Mouse (Mus musculus) hindbrain, postnatal 0 days (tissue): ENCODE measurements at regions not wholly inside any gene's neighbourhood (a gene's known extent, or its start where the extent isn't known, plus 50 kb on each side); places are given as distances from the start of the nearest gene placed in this dataset.

Source experiments
- ATAC-seq: fragments of 200-750 bp; cut with Nextera tagmentation; 2 replicates; pipeline ENCODE4 v1.8.0; 2017; ENCODE audit warnings: mild to moderate bottlenecking, moderate TSS enrichment, moderate library complexity
- DNase-seq: peaks from one replicate; pipeline ENCODE4 v3.0.0-alpha.2; 2015; ENCODE audit warnings: low spot score
- H3K27ac ChIP-seq: fragments of 300-500 bp; sonication (generic); 2 replicates; pipeline ENCODE4 v1.5.1; 2014; ENCODE audit warnings: mild to moderate bottlenecking
- H3K27me3 ChIP-seq: fragments of 300-500 bp; sonication (generic); 2 replicates; pipeline ENCODE4 v1.6.1; 2014; ENCODE audit warnings: low read length, mixed read lengths; ENCODE audit not compliant: insufficient read depth
- H3K36me3 ChIP-seq: fragments of 300-500 bp; sonication (generic); 2 replicates; pipeline ENCODE4 v1.6.1; 2014; ENCODE audit warnings: low read length, mixed read lengths; ENCODE audit not compliant: insufficient read depth
- H3K4me1 ChIP-seq: fragments of 300-500 bp; sonication (generic); 2 replicates; pipeline ENCODE4 v1.6.1; 2014; ENCODE audit warnings: antibody characterized with exemption, low read length, mixed read lengths; ENCODE audit not compliant: insufficient read depth
- H3K4me2 ChIP-seq: fragments of 300-500 bp; sonication (generic); 2 replicates; pipeline ENCODE4 v1.6.1; 2014; ENCODE audit warnings: low read depth, mild to moderate bottlenecking, low read length, moderate library complexity, mixed read lengths
- H3K4me3 ChIP-seq: fragments of 300-500 bp; sonication (generic); 2 replicates; pipeline ENCODE4 v1.5.1; 2014; ENCODE audit warnings: low read length
- H3K9ac ChIP-seq: fragments of 300-500 bp; sonication (generic); replicated peaks from 2 replicates; pipeline ENCODE4 v1.6.1; 2014; ENCODE audit warnings: mild to moderate bottlenecking, low read length, moderate library complexity, mixed read lengths
- H3K9me3 ChIP-seq: fragments of 300-500 bp; sonication (generic); 2 replicates; pipeline ENCODE4 v1.6.1; 2016; ENCODE audit warnings: low read length, mixed read lengths
- CTCF ChIP-seq: IDR thresholded peaks from 2 replicates; pipeline ENCODE4 v1.5.1; 2016; ENCODE audit warnings: antibody characterized with exemption, control low read depth, low read depth
- WGBS: fragments of 180-500 bp; shearing (Covaris S2); extraction: QIAGEN DNeasy Blood & Tissue Kit; methylation state at CpG from one replicate; pipeline ENCODE4 v1.1.7; 2014; 5-methylcytosine and 5-hydroxymethylcytosine counted together

DNA sequence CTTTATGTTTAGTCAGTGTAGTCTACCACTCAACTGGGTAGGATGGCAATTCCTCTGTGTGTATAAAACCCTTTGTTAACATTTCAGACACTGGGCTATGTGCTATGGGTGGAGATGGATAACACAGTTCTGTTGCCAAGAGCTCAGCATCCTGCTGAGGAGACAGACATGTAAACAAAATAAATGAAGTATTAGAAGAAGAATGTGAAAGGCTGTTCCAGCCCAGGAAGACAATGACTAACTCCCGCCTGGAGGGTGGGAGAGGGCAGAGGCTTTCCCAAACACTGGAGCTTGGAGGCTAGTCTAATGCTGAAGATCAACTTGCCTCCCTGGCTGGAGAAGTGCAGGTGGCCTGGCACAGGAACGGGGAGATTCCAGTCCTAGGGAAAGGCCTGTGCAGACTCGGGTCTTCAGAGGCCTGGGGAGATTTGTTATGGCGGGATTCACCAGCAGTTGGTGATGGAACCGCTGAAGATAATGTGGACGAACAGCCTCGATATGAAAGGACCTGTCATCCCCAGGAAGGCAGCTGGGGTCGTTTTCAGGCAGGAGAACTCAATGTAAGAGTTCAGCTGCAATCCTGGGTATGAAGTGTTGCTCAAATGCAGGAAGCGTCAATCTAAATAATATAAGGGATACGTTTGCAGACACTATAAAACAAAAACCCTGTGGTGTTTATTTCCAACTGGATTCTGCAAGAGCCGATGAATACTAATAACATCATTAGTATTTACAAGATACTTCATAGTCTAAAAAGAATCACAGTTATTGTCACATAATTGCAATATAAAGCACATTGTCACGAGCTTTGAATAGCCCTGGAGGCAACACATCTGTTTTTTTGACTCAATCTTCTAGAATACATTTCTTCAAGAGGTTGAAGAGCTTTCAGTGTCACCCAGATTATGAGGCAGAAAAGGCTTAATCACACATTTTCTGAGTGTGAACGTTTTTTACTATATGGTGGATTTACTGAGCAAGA, 498.8 kb upstream of the Btbd3 start:
- DNase-seq = peak; percentile 17
- no peak overlapping the region for H3K4me2 ChIP-seq

DNA sequence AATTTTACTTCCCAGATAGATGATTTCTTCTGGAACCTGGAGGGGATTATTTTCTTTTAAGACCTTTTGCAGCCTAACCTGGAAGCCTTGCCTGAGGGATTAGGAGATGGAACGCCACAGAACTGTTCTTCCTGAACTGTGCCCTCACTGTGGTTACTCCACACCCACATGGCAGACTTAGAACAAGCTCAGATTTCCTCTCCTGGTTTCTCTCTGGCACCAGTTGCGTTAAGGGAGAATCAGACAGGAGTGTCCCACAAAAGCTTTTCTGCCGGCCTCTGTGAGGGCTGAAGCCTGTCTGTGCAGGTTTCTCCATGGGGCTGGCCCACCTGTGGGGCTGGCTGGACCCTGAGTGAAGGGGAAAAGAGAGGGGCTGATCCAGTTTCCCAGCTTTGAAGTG, 500.1 kb upstream of the Btbd3 start:
- no peak overlapping the region for H3K4me2 ChIP-seq
- ATAC-seq (no peak), DNase-seq (no peak)
- WGBS = 17% methylated on average over 3 of the region's 3 CpGs
- H3K4me1 ChIP-seq = peaks cover 3% of the 10 kb centered on the region; the same call in 1 of the 2 replicates
- H3K27ac ChIP-seq = no peak overlapping the region
- no peak overlapping the region for H3K9ac ChIP-seq
- H3K36me3 ChIP-seq = no peaks in the 10 kb centered on the region
- H3K27me3 ChIP-seq = no peaks in the 10 kb centered on the region
- no peaks in the 10 kb centered on the region for H3K9me3 ChIP-seq
- TF ChIP-seq CTCF = no peak
- H3K4me3 ChIP-seq = no peak overlapping the region

More for the DNA sequence above, 498.8 kb upstream of the Btbd3 start:
- Histone ChIP-seq H3K36me3 (no peaks in the 10 kb centered on the region), H3K9me3 (no peaks in the 10 kb centered on the region), H3K27ac (no peak overlapping the region), H3K4me1 (peaks cover 3% of the 10 kb centered on the region; the same call in 1 of the 2 replicates), H3K4me3 (no peak overlapping the region), H3K27me3 (no peaks in the 10 kb centered on the region), H3K9ac (no peak overlapping the region)
- peak; percentile 71; the same call in 1 of the 2 replicates for ATAC-seq
- TF ChIP-seq CTCF = no peak
- WGBS = 28% methylated on average over 13 of the region's 13 CpGs

DNA sequence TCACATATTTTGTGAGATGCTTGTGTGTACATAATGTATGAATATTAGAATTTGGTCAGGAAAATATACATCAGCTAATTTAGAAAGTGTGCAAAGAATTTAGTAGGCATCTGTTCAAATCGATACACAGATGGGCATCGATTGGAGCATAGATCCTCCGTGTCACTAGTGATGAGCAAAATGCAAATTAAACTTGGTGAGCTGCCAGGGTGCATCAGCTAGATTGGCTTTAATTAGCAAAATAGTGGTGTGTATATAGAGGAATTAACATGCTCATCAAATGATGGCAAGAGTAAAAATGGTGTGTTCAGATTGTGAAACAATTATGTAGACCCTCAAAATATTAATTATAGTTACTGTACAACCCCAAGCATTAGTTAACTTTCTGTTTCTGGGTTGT, 501.9 kb upstream of the Btbd3 start:
- H3K9me3 ChIP-seq = no peaks in the 10 kb centered on the region
- no peak overlapping the region for H3K27ac ChIP-seq
- TF ChIP-seq CTCF = no peak
- H3K27me3 ChIP-seq = no peaks in the 10 kb centered on the region
- no peak overlapping the region for H3K4me3 ChIP-seq
- ATAC-seq (no peak), DNase-seq (no peak)
- no peak overlapping the region for H3K4me2 ChIP-seq
- no peak overlapping the region for H3K9ac ChIP-seq
- H3K4me1 ChIP-seq = peaks cover 3% of the 10 kb centered on the region; the same call in 1 of the 2 replicates
- no peaks in the 10 kb centered on the region for H3K36me3 ChIP-seq
- WGBS = 57% methylated on average over 3 of the region's 3 CpGs

DNA sequence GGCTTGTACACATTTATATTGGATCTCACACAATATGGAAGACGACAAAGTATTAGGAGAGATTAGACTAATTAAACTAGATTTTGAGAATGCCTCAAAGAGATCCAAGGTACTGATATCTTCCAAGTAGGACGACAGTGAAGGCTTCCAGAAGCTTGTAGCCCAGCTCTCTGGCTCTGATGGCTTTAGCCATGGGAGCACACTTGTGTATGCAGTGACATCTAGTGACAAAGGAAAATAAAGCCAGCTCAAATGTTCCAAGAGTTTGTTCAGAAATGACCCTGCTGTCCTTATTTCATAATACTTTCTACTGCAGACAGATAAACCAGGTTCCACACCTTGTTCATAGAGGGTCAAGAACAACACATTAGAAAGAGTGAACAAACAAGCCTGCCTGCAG, 524.0 kb upstream of the Btbd3 start:
- DNase-seq = peak; percentile 85
- no peaks in the 10 kb centered on the region for H3K4me1 ChIP-seq
- H3K4me2 ChIP-seq = no peak overlapping the region
- 9% methylated on average over 2 of the region's 2 CpGs for WGBS
- peak; percentile 80 for TF ChIP-seq CTCF
- no peak overlapping the region for H3K27ac ChIP-seq
- no peaks in the 10 kb centered on the region for H3K27me3 ChIP-seq
- H3K9me3 ChIP-seq = no peaks in the 10 kb centered on the region
- H3K4me3 ChIP-seq = no peak overlapping the region
- no peaks in the 10 kb centered on the region for H3K36me3 ChIP-seq
- ATAC-seq = peak; percentile 70; the same call in 1 of the 2 replicates
- no peak overlapping the region for H3K9ac ChIP-seq

DNA sequence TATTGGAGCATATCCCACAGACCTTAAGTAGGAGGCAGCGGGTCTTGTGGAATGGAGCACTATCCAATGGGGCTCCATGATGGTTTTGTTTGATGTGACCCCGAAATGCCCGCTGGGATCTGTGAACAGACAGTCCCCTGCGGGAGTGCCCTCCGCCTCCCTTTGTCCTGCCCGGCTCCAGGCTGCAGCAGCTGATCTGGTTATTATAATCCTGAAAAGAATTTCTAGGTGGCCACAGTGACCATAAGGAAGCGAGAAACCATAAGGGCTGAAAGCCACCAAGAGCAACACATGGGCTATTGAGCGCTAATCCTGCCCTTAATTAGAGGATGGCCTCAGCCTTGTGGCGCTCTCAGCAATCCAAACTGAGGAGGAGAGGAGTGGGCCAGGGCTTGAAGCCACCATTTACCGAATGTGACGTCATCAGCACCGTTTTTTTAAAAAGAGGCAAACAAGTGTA, 525.9 kb upstream of the Btbd3 start:
- peak; percentile 74 for ATAC-seq
- no peak overlapping the region for H3K4me3 ChIP-seq
- no peaks in the 10 kb centered on the region for H3K27me3 ChIP-seq
- H3K27ac ChIP-seq = no peak overlapping the region
- TF ChIP-seq CTCF = no peak
- H3K9ac ChIP-seq = no peak overlapping the region
- no peaks in the 10 kb centered on the region for H3K9me3 ChIP-seq
- H3K4me1 ChIP-seq = no peaks in the 10 kb centered on the region
- H3K4me2 ChIP-seq = no peak overlapping the region
- H3K36me3 ChIP-seq = no peaks in the 10 kb centered on the region
- DNase-seq = peak; percentile 42
- 29% methylated on average over 12 of the region's 12 CpGs for WGBS

DNA sequence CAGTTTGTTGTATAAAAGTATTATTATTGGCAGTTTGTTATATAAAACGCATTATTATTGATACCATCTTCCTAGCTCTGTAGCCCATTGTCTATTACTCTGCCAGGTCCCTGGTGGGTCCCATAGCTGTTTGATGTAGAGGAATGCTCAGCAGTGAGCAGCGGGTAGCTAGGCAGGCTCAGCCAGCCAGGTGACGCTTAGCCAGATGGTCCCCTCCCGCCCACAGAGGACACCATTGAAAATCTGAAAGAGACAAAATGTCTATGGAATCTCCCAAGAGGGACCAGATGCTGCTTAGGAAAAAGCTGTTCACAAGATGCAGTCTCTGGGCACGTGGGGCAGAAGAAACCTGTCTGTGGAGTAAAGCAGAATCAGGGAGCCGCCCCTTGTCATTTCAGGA, 526.5 kb upstream of the Btbd3 start:
- H3K27me3 ChIP-seq = no peaks in the 10 kb centered on the region
- ATAC-seq = peak; percentile 54
- no peaks in the 10 kb centered on the region for H3K36me3 ChIP-seq
- no peak overlapping the region for H3K4me3 ChIP-seq
- 39% methylated on average over 6 of the region's 6 CpGs for WGBS
- no peak overlapping the region for H3K9ac ChIP-seq
- no peaks in the 10 kb centered on the region for H3K9me3 ChIP-seq
- H3K4me1 ChIP-seq = no peaks in the 10 kb centered on the region
- peak; percentile 46 for DNase-seq
- H3K27ac ChIP-seq = no peak overlapping the region
- H3K4me2 ChIP-seq = no peak overlapping the region
- TF ChIP-seq CTCF = no peak

DNA sequence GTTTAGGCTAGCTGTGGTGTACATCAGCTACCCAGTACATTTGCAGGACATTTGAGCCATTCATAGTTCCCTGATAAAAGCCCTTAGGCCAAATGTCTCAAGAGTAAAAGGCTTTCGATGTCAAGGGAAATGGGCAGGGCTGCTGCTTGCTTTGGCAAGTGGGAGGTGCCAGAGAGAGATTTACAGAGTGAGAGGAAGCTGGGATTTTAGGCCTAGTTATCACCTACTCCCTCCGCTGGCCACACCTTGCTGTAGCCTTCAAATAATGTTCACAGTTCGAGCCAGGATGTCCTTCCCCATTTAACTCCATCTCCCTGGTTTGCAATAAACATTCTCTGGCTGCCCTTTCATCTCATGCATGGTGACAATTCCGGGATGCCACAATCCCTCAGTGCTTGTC, 527.2 kb upstream of the Btbd3 start:
- peak; percentile 35; the same call in 1 of the 2 replicates for TF ChIP-seq CTCF
- Histone ChIP-seq H3K4me2 (no peak overlapping the region), H3K9ac (no peak overlapping the region), H3K36me3 (no peaks in the 10 kb centered on the region), H3K9me3 (no peaks in the 10 kb centered on the region), H3K4me1 (no peaks in the 10 kb centered on the region), H3K27ac (no peak overlapping the region), H3K4me3 (no peak overlapping the region), H3K27me3 (no peaks in the 10 kb centered on the region)
- WGBS = 37% methylated on average over 4 of the region's 4 CpGs
- no peak for DNase-seq
- ATAC-seq = no peak
